Mouse (Mus musculus) R1 (cell line): ENCODE data around the gene Acbd6.

Experiments used
- DNase-seq: peaks from one replicate; pipeline ENCODE4 v3.0.0-alpha.2; 2018; ENCODE audit warnings: low read depth, low spot score

Gene Acbd6

DNA sequence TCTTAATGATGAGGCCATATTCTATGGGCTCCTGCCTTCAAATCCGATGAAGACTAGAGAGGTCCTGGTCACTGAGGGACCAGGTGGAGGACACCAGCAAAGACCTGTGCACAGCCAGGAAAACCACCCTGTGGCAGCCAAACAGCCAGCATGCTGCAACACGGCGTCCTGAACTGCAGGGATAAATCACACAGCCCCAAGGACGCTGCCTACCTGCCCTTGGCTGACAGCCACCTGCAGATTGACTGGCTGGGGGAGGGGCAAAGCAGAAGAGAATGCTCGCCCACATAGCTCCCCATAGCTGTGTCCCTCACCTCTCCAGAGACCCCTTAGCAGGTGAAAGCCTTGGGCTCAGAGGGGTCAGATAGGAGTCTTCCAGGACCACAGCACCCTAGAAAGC lies 162.1 kb downstream of the Acbd6 start:
- no peak for DNase-seq

DNA sequence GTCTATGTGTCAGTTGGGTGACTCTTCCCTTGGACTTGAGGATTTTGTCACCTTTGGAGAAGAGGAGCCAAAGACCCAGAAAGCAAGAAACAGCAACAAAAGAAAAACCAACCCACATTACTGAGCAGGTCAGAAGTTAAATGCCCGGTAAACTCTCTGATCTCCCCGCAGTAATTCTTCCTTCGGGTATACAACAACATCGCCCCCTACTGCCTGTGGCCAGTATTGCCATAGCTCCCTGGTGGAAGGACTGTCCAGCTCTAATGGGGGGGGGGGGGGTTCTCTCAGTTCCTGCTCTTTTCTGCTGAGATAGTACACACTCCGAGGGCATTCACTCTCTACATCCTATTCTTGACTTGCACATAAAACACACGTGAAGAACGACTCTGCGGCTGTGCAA lies 163.5 kb downstream of the Acbd6 start:
- DNase-seq = peak; percentile 68

DNA sequence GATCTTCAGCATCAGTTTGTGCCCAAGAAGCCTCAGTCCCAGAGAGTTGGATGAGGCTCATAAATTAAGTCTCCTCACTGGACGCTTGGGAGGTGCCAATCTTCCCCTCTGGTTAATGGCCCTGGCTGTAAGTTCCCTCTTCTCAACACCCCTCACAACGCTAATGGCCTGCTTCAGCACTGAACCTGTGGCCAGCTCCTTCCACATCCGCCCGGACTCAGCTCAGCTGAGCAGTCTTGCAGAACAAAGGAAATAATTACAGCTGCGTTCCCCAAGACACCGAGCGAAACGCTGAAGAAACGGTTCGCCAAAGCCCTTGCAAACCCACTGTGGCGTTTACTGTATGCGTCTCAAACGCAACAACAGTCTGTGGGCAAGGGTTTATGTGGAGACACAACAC lies 164.3 kb downstream of the Acbd6 start:
- peak; percentile 67 for DNase-seq

DNA sequence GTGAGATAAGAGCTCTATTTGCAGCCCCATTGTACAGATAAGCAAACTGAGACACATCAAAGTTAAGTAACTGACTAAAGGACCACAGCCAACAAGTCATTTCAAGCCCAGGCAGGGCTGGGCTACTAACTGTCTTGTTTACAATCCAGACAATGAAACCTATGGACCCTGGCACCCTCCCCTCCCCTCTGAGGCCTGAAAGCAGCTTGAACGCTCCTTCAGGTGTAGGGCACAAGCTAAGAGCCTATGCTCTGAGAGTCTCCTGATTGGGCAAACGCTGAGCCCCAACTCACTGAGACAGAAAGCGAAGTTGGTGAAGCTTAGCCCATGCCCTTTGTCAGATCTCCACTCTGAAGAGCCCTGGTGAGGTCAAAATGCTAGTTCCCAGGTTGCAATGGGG lies 166.4 kb downstream of the Acbd6 start:
- no peak for DNase-seq

DNA sequence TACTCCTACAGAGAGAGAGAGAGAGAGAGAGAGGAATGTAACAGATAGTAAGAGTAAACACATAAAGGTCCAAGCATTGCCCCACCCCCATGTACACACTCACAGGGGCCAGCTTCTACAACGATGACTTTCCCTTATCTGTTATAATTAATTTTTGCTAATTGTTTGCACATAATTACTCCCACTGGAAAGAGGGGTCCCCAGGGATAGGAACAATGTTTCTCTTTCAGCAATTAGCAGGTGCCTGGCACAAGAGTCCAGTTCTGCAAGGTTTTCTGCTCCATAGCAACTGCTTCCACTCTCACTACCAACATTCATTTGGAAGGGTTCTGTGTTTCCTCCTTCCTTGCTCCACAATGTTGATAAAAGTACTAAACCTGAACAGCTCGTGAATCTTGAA lies 168.0 kb downstream of the Acbd6 start:
- no peak for DNase-seq

DNA sequence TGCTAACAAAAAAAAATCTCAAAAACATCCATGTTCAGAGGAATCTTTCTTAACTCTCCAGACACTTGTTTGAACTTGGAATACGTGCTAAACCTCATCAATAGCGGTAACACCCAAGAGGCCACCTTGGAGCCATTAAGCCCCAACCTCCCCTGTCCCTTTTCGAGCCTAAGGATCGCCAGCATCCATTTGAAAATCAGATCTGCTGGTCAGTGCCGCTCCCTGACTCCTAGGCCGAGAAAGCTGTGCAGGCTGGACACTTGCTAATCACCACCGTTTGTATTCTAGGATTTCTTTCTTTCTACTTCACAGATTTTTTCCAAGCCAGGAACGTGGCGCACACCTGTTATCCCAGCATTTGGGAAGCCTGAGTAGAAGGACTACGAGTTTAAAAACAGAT lies 169.9 kb downstream of the Acbd6 start:
- no peak for DNase-seq

DNA sequence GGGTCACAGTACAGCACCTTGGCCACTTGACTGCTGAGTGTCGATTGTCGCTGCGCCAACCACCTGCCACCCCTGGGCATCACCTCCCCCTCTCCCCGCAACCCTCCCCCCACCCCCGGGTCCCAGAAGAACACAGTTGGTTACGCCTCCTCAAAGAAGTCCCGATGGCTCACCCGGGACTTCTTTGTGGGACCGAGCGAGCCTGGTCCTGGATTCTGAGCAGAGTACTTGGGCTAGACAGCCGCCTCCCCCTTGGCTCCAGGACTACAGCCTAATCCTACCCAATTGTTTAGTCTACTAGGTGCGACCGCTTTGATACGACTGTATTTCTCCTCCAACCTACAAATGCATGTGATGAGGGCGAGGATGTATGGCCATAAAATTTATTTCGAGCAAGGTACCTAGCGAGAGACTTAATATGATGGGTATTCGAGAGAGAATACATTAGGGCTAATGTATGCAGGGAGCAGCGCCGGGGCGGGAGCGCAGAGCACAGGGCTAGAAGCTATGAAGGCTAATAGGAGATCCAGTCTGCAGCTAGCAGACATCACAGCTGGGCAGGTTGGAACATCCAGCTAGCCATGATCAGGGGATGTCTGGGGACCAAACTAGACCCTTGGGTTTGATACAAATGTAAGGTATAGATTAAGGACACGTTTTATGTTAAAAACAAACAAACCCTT lies 171.3 kb downstream of the Acbd6 start:
- no peak for DNase-seq

DNA sequence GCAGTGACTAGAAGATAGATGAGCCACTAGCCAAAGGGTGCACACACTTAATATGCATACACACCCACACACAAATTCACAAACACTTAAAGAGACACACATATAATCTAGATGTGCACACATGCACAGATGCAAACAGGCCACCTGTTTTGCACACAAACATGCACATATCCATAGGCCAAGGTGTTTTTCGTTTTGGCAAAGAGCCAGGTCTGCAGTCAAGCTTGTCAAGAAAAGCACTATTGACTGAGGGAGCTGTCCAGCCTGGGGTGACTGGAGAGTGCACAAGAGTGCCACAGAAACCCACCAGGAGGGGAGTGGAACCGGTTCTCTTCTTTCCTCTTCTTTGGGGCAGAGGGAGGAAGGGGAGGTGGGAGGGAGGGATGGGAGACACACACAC lies 173.2 kb downstream of the Acbd6 start:
- peak; percentile 41 for DNase-seq

DNA sequence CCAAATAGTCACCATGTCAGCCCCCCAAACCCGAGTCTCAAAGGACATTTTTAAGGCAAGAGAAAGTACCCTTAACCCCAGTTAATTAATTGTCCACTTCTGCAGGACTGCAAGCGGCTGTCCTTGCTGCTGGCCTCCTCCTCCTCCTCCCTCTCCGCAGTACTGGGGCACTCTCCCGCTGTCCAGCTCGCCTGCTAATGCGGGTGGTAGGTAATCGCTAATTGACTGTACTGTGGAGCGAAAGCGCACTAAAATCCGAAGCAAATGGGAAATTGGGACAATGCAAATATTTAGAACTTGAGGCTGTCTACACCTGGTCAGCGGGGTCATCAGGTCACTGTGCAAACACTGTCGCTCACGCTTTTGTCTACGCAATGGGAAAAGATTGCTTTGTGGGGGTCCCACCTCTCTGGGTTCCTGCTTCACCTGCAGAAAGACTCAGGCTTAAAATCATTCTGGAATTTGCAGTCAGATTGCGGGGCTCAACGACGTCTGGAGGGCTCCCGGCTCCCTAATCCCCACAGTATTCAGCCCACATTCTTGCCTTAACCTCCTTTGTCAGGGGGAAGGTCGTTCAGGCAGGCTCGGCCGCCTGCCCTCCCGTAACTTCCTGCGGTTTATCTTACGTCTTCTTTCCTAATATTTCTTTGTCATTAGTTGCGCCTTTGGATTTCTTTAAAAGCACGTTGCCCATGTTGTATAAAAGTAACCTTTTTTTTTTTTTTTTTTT lies 178.3 kb downstream of the Acbd6 start:
- DNase-seq = peak; percentile 54

DNA sequence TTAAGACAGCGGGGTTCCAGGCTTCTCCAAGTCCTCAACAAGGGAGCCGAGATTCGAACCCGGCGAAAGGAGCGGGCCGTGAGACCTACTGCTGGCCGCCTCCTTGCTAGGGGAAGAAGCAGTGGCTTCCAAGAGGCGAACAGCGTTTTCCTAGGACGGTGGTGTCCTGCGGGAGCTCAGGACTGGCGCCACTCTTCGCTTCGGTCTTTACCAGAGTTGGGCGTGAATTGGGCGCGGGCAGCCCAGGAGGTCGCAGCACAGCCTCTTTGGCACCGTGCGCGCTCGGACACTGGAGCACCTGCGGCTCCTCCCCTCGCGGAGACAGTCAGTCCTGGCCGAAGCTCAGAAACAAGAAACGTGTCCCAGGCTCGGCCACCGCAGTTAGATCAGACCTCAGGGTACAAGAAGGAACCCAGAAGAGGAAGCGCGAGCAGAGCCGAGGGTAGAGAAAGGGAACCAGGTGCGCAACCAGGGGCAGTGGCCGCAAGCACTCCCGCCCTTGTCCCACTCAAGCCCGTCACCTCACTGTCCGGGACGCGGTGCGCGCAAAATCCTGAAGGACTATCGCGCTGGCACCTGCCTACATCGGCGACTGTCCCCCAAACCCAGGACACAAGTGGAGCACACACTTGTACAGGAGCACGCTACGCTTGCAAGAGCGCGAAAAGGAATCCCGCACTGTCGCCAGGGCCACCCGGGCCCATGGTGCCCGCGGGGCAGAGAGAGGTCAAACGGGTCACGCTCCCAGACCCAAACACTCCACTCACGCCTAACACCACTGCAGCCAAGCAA lies 179.3 kb downstream of the Acbd6 start:
- DNase-seq = peak; percentile 62

DNA sequence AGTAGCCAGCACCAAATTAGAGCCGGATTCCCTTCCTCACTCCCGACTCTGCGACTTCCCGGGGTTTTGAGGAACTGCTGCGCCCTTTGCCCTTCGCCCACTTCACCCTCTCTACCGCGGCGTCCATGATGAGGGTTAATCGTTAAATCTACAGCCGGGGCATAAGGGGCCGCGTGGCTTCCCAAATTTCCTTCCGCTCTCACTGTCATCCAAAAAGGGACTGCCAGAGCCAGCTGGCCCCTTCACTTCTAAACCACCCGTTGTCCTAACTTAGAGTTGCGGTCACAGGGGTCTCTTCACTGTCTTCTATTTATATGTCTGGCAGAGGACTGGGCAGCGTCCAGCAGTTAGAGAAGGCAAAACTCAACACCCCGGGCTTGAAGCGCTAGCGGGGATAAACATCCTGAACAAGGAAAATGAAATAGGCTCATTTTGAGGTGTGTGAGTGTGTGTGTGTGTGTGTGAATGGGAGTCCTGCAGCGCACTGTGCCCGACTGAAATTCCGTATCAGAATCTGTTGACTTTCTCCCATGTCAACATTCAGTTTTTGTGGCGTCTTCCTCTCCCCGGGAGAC lies 180.0 kb downstream of the Acbd6 start:
- DNase-seq = peak; percentile 16
